Mouse (Mus musculus): ENCODE measurements at regions not wholly inside any gene's neighbourhood (a gene's known extent, or its start where the extent isn't known, plus 50 kb on each side); places are given as distances from the start of the nearest gene placed in this dataset.

GRCm38 (mm10) chr4:12784479-12784878 is 612.7 kb upstream of the Fam92a start:
- H3K4me3 ChIP-seq (ENCODE audit: insufficient read depth, low read length), result no peak overlapping the region
- H3K4me1 ChIP-seq (ENCODE audit: control insufficient read depth, insufficient read depth, low read length), result no peaks in the 10 kb centered on the region
- TF ChIP-seq CTCF (IDR thresholded peaks at IDR 0.05; ENCODE audit: borderline replicate concordance, insufficient read depth, low read length) (no peak), POLR2A (IDR thresholded peaks at IDR 0.05; ENCODE audit: low read depth, low read length) (no peak)
- no peak overlapping the region for H3K27ac ChIP-seq (ENCODE audit: insufficient read depth, low read length)

DNA sequence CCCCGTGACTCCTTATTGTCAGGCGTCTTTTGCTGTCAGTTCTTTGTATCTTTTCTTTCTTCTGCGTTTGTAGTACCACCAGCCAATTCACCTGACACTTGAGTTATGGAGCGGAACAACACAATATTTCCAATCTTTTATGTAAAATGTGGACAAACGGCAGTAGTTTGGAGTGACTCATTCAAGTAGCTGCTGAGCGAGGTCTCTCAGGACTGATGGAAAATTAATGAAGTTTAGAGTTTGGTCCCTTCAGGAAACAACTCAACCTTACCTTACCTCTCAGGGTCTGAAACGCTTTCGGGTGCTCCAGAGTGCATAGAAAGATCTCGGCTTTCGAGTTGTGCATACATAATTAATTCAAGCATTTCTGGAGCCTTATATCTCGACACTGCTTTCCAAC is 612.3 kb upstream of the Fam92a start:
- Histone ChIP-seq H3K27ac (ENCODE audit: insufficient read depth, low read length) (no peak overlapping the region), H3K4me1 (ENCODE audit: control insufficient read depth, insufficient read depth, low read length) (no peaks in the 10 kb centered on the region), H3K4me3 (ENCODE audit: insufficient read depth, low read length) (no peak overlapping the region)
- TF ChIP-seq POLR2A (IDR thresholded peaks at IDR 0.05; ENCODE audit: low read depth, low read length) (no peak), CTCF (IDR thresholded peaks at IDR 0.05; ENCODE audit: borderline replicate concordance, insufficient read depth, low read length) (no peak)

- Histone ChIP-seq H3K4me1 (ENCODE audit: control insufficient read depth, insufficient read depth, low read length) (no peaks in the 10 kb centered on the region), H3K27ac (ENCODE audit: insufficient read depth, low read length) (peak overlapping the region; percentile 75), H3K4me3 (ENCODE audit: insufficient read depth, low read length) (no peak overlapping the region)
- TF ChIP-seq POLR2A (IDR thresholded peaks at IDR 0.05; ENCODE audit: low read depth, low read length) (no peak), CTCF (IDR thresholded peaks at IDR 0.05; ENCODE audit: borderline replicate concordance, insufficient read depth, low read length) (no peak)
These were observed 610.4 kb upstream of the Fam92a start for GRCm38 (mm10) chr4:12781969-12782904.

GRCm38 (mm10) chr4:12780254-12780653 is 608.4 kb upstream of the Fam92a start:
- no peak for TF ChIP-seq CTCF (IDR thresholded peaks at IDR 0.05; ENCODE audit: borderline replicate concordance, insufficient read depth, low read length)
- TF ChIP-seq POLR2A (IDR thresholded peaks at IDR 0.05; ENCODE audit: low read depth, low read length), result no peak
- Histone ChIP-seq H3K27ac (ENCODE audit: insufficient read depth, low read length) (peak overlapping the region; percentile 47; the same call in 1 of the 2 replicates), H3K4me1 (ENCODE audit: control insufficient read depth, insufficient read depth, low read length) (no peaks in the 10 kb centered on the region), H3K4me3 (ENCODE audit: insufficient read depth, low read length) (no peak overlapping the region)

GRCm38 (mm10) chr4:12779211-12779610 is 607.4 kb upstream of the Fam92a start:
- TF ChIP-seq CTCF (IDR thresholded peaks at IDR 0.05; ENCODE audit: borderline replicate concordance, insufficient read depth, low read length) (no peak), POLR2A (IDR thresholded peaks at IDR 0.05; ENCODE audit: low read depth, low read length) (no peak)
- Histone ChIP-seq H3K4me1 (ENCODE audit: control insufficient read depth, insufficient read depth, low read length) (no peaks in the 10 kb centered on the region), H3K4me3 (ENCODE audit: insufficient read depth, low read length) (no peak overlapping the region), H3K27ac (ENCODE audit: insufficient read depth, low read length) (no peak overlapping the region)

DNA sequence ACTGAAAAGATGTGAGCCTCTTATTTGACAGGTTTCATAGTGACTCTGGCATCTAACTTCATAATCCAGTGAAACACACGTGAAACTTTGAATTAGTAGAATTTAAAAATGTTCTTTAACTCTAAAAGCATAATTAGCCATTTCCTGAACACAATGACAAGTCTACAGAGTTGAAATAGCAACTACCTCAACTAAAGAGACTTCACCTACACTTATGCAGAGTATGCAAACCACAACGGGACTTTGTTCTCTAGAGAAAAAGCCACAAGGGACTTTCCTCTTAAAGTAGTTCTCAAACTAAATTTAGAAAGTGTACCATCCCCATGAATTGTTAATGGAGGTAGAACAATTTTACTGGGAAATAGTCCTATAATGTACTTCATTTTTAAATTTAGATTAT is 606.3 kb upstream of the Fam92a start:
- no peak overlapping the region for H3K27ac ChIP-seq (ENCODE audit: insufficient read depth, low read length)
- H3K4me3 ChIP-seq (ENCODE audit: insufficient read depth, low read length), result no peak overlapping the region
- H3K4me1 ChIP-seq (ENCODE audit: control insufficient read depth, insufficient read depth, low read length), result no peaks in the 10 kb centered on the region
- TF ChIP-seq POLR2A (IDR thresholded peaks at IDR 0.05; ENCODE audit: low read depth, low read length) (no peak), CTCF (IDR thresholded peaks at IDR 0.05; ENCODE audit: borderline replicate concordance, insufficient read depth, low read length) (no peak)

DNA sequence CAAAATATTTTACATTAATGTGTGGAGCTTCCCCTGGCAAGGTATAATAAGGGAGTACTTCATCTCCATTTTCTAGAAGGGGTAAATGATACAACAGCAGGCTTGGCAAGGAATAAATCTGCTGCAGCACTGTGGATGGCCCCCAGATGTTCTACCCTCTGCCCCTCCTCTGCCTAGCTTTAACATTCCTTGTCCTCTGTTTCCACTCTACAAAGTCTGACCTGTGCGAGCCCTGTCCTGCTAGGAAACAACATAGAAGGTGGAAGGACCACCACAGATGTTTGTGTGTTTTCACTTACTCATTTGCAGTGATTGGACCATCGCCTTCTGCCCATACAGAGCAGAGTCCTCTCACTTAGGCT is 604.4 kb upstream of the Fam92a start:
- Histone ChIP-seq H3K4me1 (ENCODE audit: control insufficient read depth, insufficient read depth, low read length) (no peaks in the 10 kb centered on the region), H3K27ac (ENCODE audit: insufficient read depth, low read length) (no peak overlapping the region), H3K4me3 (ENCODE audit: insufficient read depth, low read length) (no peak overlapping the region)
- TF ChIP-seq CTCF (IDR thresholded peaks at IDR 0.05; ENCODE audit: borderline replicate concordance, insufficient read depth, low read length), result no peak
- no peak for TF ChIP-seq POLR2A (IDR thresholded peaks at IDR 0.05; ENCODE audit: low read depth, low read length)

DNA sequence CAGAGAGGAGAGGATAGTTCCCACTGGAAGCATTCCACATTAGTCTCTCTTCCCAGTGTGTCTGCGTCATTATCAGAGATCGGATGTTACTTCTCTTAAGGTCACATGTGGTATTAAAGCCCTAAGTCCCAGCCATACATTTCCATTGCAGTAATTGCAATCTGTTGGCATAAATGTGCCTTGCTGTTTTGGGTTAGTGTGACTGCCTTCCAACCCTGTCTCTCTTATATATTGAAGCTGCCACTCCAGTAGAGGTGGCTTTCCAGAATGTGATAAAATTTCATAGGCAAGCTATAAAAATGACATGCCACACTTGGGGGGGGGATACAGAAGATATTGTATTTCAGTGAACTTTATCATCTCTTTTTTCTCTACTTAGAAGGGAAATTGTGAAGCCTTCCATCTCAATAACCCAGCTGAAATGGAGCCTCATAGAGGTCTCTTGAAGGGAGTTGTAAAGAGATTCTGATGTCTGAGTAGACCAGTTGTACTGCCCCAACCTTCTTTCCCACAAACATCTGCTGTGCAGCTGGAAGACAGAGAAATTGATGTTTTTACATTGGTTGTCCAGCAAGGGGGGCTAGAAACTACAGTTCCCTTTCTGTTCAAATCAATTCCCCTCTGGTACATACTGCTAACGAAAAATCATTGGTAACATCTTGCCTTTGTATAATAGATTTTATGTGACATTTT is 603.9 kb upstream of the Fam92a start:
- no peak for TF ChIP-seq CTCF (IDR thresholded peaks at IDR 0.05; ENCODE audit: borderline replicate concordance, insufficient read depth, low read length)
- TF ChIP-seq POLR2A (IDR thresholded peaks at IDR 0.05; ENCODE audit: low read depth, low read length), result no peak
- H3K4me3 ChIP-seq (ENCODE audit: insufficient read depth, low read length), result no peak overlapping the region
- no peaks in the 10 kb centered on the region for H3K4me1 ChIP-seq (ENCODE audit: control insufficient read depth, insufficient read depth, low read length)
- no peak overlapping the region for H3K27ac ChIP-seq (ENCODE audit: insufficient read depth, low read length)

- no peak for TF ChIP-seq CTCF (IDR thresholded peaks at IDR 0.05; ENCODE audit: borderline replicate concordance, insufficient read depth, low read length)
- TF ChIP-seq POLR2A (IDR thresholded peaks at IDR 0.05; ENCODE audit: low read depth, low read length), result no peak
- no peak overlapping the region for H3K27ac ChIP-seq (ENCODE audit: insufficient read depth, low read length)
- H3K4me1 ChIP-seq (ENCODE audit: control insufficient read depth, insufficient read depth, low read length), result no peaks in the 10 kb centered on the region
- no peak overlapping the region for H3K4me3 ChIP-seq (ENCODE audit: insufficient read depth, low read length)
These were observed 603.3 kb upstream of the Fam92a start for GRCm38 (mm10) chr4:12775090-12775489.

DNA sequence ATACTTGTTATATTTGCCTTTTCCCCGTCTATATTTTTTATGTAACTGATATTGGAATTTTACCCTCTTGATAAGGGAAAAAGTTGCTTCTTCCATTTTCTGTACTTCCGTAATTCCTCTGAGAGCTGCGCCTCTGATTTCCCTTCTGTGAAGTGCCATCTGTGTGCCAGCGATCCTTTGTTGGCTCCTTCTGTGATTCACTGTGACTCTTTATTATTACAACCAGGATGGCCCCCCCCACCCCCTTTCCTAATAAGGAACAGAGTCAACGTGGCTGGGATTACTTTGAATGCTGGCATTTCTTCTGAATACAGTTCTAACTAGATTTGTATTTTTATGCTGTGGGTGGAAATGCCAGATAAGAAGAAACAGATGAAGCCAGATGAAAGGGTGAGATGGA is 602.9 kb upstream of the Fam92a start:
- no peaks in the 10 kb centered on the region for H3K4me1 ChIP-seq (ENCODE audit: control insufficient read depth, insufficient read depth, low read length)
- no peak overlapping the region for H3K27ac ChIP-seq (ENCODE audit: insufficient read depth, low read length)
- TF ChIP-seq POLR2A (IDR thresholded peaks at IDR 0.05; ENCODE audit: low read depth, low read length) (no peak), CTCF (IDR thresholded peaks at IDR 0.05; ENCODE audit: borderline replicate concordance, insufficient read depth, low read length) (no peak)

More for the DNA sequence above, 602.9 kb upstream of the Fam92a start:
- H3K4me3 ChIP-seq (ENCODE audit: insufficient read depth, low read length), result no peak overlapping the region

Data from embryonic fibroblast, embryonic 13.5 days (primary cell).